Mouse (Mus musculus) C2C12 (cell line): Measurements from ENCODE around the gene Kctd5.

Experiments used
- CTCF ChIP-seq: IDR thresholded peaks from one replicate; pipeline ENCODE4 v1.5.1; 2011; ENCODE audit not compliant: control insufficient read depth, insufficient read depth, insufficient read length
- MYOD1 ChIP-seq: IDR thresholded peaks from one replicate; pipeline ENCODE4 v1.6.1; 2011; ENCODE audit warnings: low read depth; ENCODE audit not compliant: control insufficient read depth, insufficient read length

DNA sequence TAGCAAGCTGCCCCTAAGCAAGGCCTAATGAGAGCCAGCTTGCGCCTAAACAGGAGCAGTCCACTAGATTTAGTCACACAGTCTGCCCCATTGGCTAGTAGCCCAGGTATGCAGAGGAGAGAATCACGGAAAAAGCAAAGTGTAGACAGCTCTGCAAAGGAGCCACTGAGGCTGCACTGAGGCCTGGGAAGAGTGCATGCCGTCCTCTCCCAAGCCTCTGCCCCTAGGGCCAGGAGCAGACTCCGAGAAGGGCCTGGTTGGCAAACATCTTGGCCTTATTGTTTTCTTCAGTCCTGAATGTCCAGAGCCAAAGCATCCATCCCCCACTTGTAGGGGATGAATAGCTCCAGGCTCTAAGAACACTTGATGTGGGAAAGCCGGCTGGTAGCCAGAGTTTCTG, 5.0 kb downstream of the Kctd5 start:
- TF ChIP-seq CTCF, result no peak
- TF ChIP-seq MYOD1, result no peak
